Mouse (Mus musculus): ENCODE measurements around the gene Inhbc. TPM values are rescaled to one million over a fixed set of nuclear protein-coding genes. Genes with fewer than 3 reads are reported as not detected.

The Inhbc gene
- polyA plus RNA-seq, 1 experiment from 2014 or later, result not detected

DNA sequence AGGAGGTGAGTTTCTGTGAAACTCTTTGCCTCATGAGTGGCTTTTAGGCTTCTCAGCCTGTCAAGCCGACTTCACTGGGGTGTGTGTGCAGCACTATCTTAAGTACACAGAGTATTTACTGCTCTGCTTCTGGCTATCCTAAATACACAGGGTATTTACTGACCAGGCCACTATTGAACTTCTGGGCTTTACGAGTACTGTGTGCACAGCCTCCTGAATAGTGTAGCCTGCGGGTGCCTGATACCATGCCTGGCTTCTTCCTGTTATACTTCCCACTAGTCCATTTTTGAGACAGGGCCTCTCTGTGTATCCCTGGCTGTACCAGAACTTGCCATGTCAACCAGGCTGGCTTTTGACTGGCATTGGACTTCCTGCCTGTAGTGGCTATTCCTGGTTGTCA lies 7.5 kb upstream of the Inhbc start:
- H3K27me3 ChIP-seq (ENCODE audit: control insufficient read depth, insufficient read depth, low read length), result no peaks in the 10 kb centered on the region
- no peak overlapping the region for H3K9ac ChIP-seq (ENCODE audit: low read length)
- peak; percentile 58; the same call in 1 of the 2 replicates for ATAC-seq (ENCODE audit: low FRiP score, low TSS enrichment)
- no peak overlapping the region for H3K4me2 ChIP-seq (replicated peaks; ENCODE audit: low read depth)
- H3K4me3 ChIP-seq (ENCODE audit: low read depth, low read length), result no peak overlapping the region
- no peaks in the 10 kb centered on the region for H3K4me1 ChIP-seq (replicated peaks; ENCODE audit: control insufficient read depth, insufficient read depth)
- no peaks in the 10 kb centered on the region for H3K36me3 ChIP-seq (ENCODE audit: control insufficient read depth, insufficient read depth, low read length)
- 57% methylated on average over 3 of the region's 3 CpGs for WGBS
- no peaks in the 10 kb centered on the region for H3K9me3 ChIP-seq (ENCODE audit: control insufficient read depth, low read length)
- DNase-seq (ENCODE audit: low spot score), result peak; percentile 54
- no peak overlapping the region for H3K27ac ChIP-seq (replicated peaks)
- no peak for TF ChIP-seq EP300 (optimal IDR thresholded peaks at IDR 0.05)
- no peak for TF ChIP-seq CTCF (IDR thresholded peaks at IDR 0.05; ENCODE audit: low read depth)

DNA sequence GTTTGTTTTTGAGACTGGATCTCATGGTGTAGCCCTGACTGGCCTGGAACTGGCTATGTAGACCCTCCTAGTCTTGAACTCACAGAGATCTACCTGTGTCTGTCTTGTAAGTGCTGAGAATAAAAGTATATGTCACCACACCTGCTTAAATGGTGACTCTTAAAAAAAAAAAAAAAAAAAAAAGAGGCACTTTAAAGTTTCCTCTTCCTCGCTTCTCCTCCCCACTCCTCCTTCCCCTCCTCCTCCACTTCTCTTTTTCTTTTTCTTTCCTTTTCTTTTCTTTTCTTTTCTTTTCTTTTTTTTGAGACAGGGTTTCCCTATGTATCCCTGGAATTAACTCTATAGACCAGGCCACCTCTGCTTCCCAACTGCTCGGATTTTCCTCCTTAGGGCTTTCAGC lies 792 bp upstream of the Inhbc start:
- DNase-seq (ENCODE audit: low spot score), result no peak
- no peak overlapping the region for H3K9ac ChIP-seq (ENCODE audit: low read length)
- H3K4me2 ChIP-seq (replicated peaks; ENCODE audit: low read depth), result no peak overlapping the region
- WGBS, result 67% methylated on average over 2 of the region's 2 CpGs
- TF ChIP-seq CTCF (IDR thresholded peaks at IDR 0.05; ENCODE audit: low read depth) (no peak), EP300 (optimal IDR thresholded peaks at IDR 0.05) (no peak)
- H3K9me3 ChIP-seq (ENCODE audit: control insufficient read depth, low read length), result no peaks in the 10 kb centered on the region
- no peaks in the 10 kb centered on the region for H3K4me1 ChIP-seq (replicated peaks; ENCODE audit: control insufficient read depth, insufficient read depth)
- no peaks in the 10 kb centered on the region for H3K27me3 ChIP-seq (ENCODE audit: control insufficient read depth, insufficient read depth, low read length)
- no peaks in the 10 kb centered on the region for H3K36me3 ChIP-seq (ENCODE audit: control insufficient read depth, insufficient read depth, low read length)
- no peak for ATAC-seq (ENCODE audit: low FRiP score, low TSS enrichment)
- no peak overlapping the region for H3K4me3 ChIP-seq (ENCODE audit: low read depth, low read length)
- H3K27ac ChIP-seq (replicated peaks), result no peak overlapping the region

DNA sequence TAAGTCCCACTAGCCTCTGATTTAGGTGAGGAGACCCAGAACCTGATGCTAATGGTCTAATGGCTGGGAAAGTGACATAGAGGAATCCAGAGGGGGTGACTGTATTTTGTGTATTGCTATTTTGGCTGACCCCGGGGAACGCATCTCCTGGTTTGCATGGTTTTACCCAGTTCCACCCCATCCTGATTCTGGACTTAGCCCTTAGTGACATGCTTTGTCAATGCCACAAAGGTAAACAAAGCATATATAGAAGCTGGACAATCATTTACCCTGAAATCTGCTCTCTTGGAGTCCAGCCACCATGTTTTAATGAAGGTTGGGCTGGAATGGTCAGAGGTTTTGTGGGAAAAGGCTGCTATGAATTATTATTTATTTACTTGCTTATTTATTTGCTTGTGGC lies 2.0 kb downstream of the Inhbc start:
- DNase-seq (ENCODE audit: low spot score) (no peak), ATAC-seq (ENCODE audit: low FRiP score, low TSS enrichment) (no peak)
- 38% methylated on average over 2 of the region's 2 CpGs for WGBS
- Histone ChIP-seq H3K4me3 (ENCODE audit: low read depth, low read length) (no peak overlapping the region), H3K9ac (ENCODE audit: low read length) (no peak overlapping the region), H3K4me2 (replicated peaks; ENCODE audit: low read depth) (no peak overlapping the region), H3K4me1 (replicated peaks; ENCODE audit: control insufficient read depth, insufficient read depth) (no peaks in the 10 kb centered on the region), H3K9me3 (ENCODE audit: control insufficient read depth, low read length) (no peaks in the 10 kb centered on the region), H3K27ac (replicated peaks) (no peak overlapping the region), H3K36me3 (ENCODE audit: control insufficient read depth, insufficient read depth, low read length) (no peaks in the 10 kb centered on the region), H3K27me3 (ENCODE audit: control insufficient read depth, insufficient read depth, low read length) (no peaks in the 10 kb centered on the region)
- TF ChIP-seq CTCF (IDR thresholded peaks at IDR 0.05; ENCODE audit: low read depth) (no peak), EP300 (optimal IDR thresholded peaks at IDR 0.05) (no peak)

DNA sequence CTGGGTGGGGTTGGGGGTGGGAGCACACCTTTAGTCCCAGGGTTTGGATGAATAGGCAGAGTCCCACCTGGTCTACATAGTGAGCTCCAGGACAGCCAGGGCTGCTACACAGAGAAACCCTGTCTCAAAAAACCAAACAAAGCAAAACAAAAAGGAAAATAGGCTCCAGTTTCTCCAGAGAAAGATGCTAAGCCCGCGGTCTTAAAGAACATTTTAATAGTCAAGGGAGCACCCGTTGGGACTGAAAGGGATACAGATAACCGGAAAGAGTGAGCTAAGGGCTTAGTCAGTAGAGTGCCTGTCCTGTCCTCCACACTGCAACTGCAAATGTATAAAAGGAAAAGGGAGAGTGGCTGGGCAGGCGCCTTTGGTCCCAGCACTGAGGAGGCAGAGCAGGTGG lies 3.1 kb downstream of the Inhbc start:
- Histone ChIP-seq H3K9me3 (ENCODE audit: control insufficient read depth, low read length) (no peaks in the 10 kb centered on the region), H3K27me3 (ENCODE audit: control insufficient read depth, insufficient read depth, low read length) (no peaks in the 10 kb centered on the region), H3K4me2 (replicated peaks; ENCODE audit: low read depth) (no peak overlapping the region), H3K4me1 (replicated peaks; ENCODE audit: control insufficient read depth, insufficient read depth) (no peaks in the 10 kb centered on the region), H3K36me3 (ENCODE audit: control insufficient read depth, insufficient read depth, low read length) (no peaks in the 10 kb centered on the region), H3K9ac (ENCODE audit: low read length) (no peak overlapping the region), H3K27ac (replicated peaks) (no peak overlapping the region), H3K4me3 (ENCODE audit: low read depth, low read length) (no peak overlapping the region)
- WGBS, result 78% methylated on average over 5 of the region's 5 CpGs
- DNase-seq (ENCODE audit: low spot score), result no peak
- ATAC-seq (ENCODE audit: low FRiP score, low TSS enrichment), result no peak
- no peak for TF ChIP-seq CTCF (IDR thresholded peaks at IDR 0.05; ENCODE audit: low read depth)

DNA sequence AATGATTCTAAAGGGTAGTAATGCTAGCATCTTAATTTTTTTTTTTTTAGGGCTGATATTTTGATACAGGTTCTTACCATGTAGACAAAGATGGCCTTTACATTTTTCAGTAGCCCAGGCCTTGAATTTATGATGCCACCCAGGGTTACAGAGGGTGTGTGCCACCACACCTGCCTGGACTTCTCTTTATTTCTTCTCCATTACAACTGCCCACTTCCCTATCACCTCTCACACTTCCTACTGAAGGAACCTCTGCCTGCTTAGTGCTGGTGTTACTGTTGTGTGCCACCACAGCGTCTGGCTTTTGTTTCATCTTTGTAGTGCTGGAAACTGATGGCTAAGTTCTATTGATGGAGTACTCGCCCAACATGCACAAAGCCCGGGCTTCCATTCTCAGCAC lies 9.5 kb downstream of the Inhbc start:
- Histone ChIP-seq H3K9me3 (ENCODE audit: control insufficient read depth, low read length) (no peaks in the 10 kb centered on the region), H3K4me2 (replicated peaks; ENCODE audit: low read depth) (no peak overlapping the region), H3K9ac (ENCODE audit: low read length) (no peak overlapping the region), H3K27ac (replicated peaks) (no peak overlapping the region), H3K27me3 (ENCODE audit: control insufficient read depth, insufficient read depth, low read length) (no peaks in the 10 kb centered on the region), H3K4me3 (ENCODE audit: low read depth, low read length) (no peak overlapping the region), H3K4me1 (replicated peaks; ENCODE audit: control insufficient read depth, insufficient read depth) (no peaks in the 10 kb centered on the region), H3K36me3 (ENCODE audit: control insufficient read depth, insufficient read depth, low read length) (no peaks in the 10 kb centered on the region)
- TF ChIP-seq CTCF (IDR thresholded peaks at IDR 0.05; ENCODE audit: low read depth), result no peak
- TF ChIP-seq EP300 (optimal IDR thresholded peaks at IDR 0.05), result no peak
- 84% methylated on average over 3 of the region's 3 CpGs for WGBS
- DNase-seq (ENCODE audit: low spot score) (no peak), ATAC-seq (ENCODE audit: low FRiP score, low TSS enrichment) (no peak)

DNA sequence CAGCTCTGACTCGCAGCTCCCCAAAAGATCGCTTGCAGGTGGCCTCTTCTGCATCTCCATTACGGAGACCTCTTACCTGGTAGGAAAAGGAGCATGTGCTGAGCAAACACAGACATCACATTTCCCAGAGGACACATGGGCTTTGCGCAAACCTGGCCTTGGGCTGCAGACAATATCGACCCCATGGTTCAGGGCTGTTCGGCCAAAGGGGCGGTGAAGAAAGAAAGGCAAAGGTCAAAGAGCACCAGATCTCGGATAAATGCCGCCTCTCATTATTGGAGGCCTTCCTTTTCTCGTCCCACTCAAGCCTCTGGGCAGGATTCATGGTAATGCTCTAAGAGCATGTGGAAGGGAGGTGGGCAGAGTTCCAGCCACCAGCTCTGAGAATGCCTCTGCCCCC lies 14.9 kb downstream of the Inhbc start:
- Histone ChIP-seq H3K4me2 (replicated peaks; ENCODE audit: low read depth) (no peak overlapping the region), H3K27ac (replicated peaks) (no peak overlapping the region), H3K9me3 (ENCODE audit: control insufficient read depth, low read length) (no peaks in the 10 kb centered on the region), H3K9ac (ENCODE audit: low read length) (no peak overlapping the region), H3K27me3 (ENCODE audit: control insufficient read depth, insufficient read depth, low read length) (no peaks in the 10 kb centered on the region), H3K4me1 (replicated peaks; ENCODE audit: control insufficient read depth, insufficient read depth) (no peaks in the 10 kb centered on the region), H3K4me3 (ENCODE audit: low read depth, low read length) (no peak overlapping the region), H3K36me3 (ENCODE audit: control insufficient read depth, insufficient read depth, low read length) (no peaks in the 10 kb centered on the region)
- no peak for ATAC-seq (ENCODE audit: low FRiP score, low TSS enrichment)
- no peak for DNase-seq (ENCODE audit: low spot score)
- WGBS, result 65% methylated on average over 10 of the region's 10 CpGs
- TF ChIP-seq CTCF (IDR thresholded peaks at IDR 0.05; ENCODE audit: low read depth) (no peak), EP300 (optimal IDR thresholded peaks at IDR 0.05) (no peak)
